In the genomic region with DNA sequence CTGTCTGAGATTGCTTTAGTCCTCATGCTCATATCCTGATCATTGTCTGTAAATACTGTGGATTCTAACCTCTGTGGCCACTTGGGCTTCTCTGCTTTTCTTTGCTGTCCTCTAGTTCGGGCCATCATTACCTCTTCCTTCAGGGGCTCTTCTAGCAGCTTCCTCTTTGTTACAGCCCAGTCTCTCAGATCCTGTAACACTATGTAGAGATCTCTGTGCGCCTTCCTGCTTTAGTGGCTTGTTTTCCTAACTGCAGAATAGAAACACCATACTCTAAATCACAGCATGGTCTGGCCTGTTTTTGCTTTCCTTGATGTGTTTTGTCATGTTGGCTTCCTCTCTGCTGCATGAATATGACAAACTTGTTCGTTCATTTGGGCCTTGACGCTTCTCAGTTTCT, we compare ENCODE assay signal across 19 mouse cellular contexts. TPM values are rescaled to one million over a fixed set of nuclear protein-coding genes. Genes with fewer than 3 reads are reported as not detected.
DNase-seq lines count a peak whose midpoint lies in the region; ATAC-seq and TF ChIP-seq lines count a peak whose summit lies in the region.
"Had no signal": no experiment of that assay in that cellular context is flagged by ENCODE, and none has a peak within 500 bp of the region (broad histone marks: within the 10 kb centered on the region; RNA-seq: fewer than 3 reads in every experiment).

No protein-coding gene starts in this region.

- H3K27me3 ChIP-seq in heart, embryonic 15.5 days = no peaks in the 10 kb centered on the region
- no peaks in the 10 kb centered on the region for H3K27me3 ChIP-seq in midbrain, embryonic 11.5 days (ENCODE audit: control insufficient read depth, insufficient read depth, low read length)
- H3K27me3 ChIP-seq in midbrain, embryonic 15.5 days (replicated peaks) = no peaks in the 10 kb centered on the region
- H3K27me3 ChIP-seq in stomach, postnatal 0 days (ENCODE audit: control insufficient read depth, insufficient read depth, low read length) = no peaks in the 10 kb centered on the region
- H3K27me3 ChIP-seq: forebrain, embryonic 13.5 days; intestine, embryonic 15.5 days; liver, embryonic 13.5 days; neural tube, embryonic 12.5 days had no signal

- no peak overlapping the region for H3K9ac ChIP-seq in heart, embryonic 15.5 days
- H3K9ac ChIP-seq in midbrain, embryonic 11.5 days (ENCODE audit: low read length) = no peak overlapping the region
- no peak overlapping the region for H3K9ac ChIP-seq in midbrain, embryonic 15.5 days
- H3K9ac ChIP-seq in stomach, postnatal 0 days (ENCODE audit: low read length) = no peak overlapping the region
- H3K9ac ChIP-seq: forebrain, embryonic 13.5 days; intestine, embryonic 15.5 days; liver, embryonic 13.5 days; neural tube, embryonic 12.5 days had no signal

- intact Hi-C loops in heart, postnatal 10 days (cut with DNase I) = no loop called here
- intact Hi-C loops in left cerebral cortex, adult 2 months (cut with DNase I) = no loop called here

- H3K4me2 ChIP-seq in heart, embryonic 15.5 days = no peak overlapping the region
- no peak overlapping the region for H3K4me2 ChIP-seq in midbrain, embryonic 11.5 days
- H3K4me2 ChIP-seq in midbrain, embryonic 15.5 days = no peak overlapping the region
- no peak overlapping the region for H3K4me2 ChIP-seq in stomach, postnatal 0 days (replicated peaks; ENCODE audit: low read depth)
- H3K4me2 ChIP-seq: forebrain, embryonic 13.5 days; intestine, embryonic 15.5 days; liver, embryonic 13.5 days; neural tube, embryonic 12.5 days had no signal

- no peak for DNase-seq in heart, postnatal 10 days
- DNase-seq in midbrain, embryonic 11.5 days (ENCODE audit: low spot score, missing footprints) = peak; percentile 74
- DNase-seq in stomach, postnatal 0 days (ENCODE audit: low spot score) = no peak
- DNase-seq in cerebellum, postnatal 25 days = no peak
- no peak for DNase-seq in left cerebral cortex, adult 2 months (ENCODE audit: extremely low spot score in 1 of 2, low spot score in 2 of 2)
- DNase-seq: adrenal gland, adult 2 months; cerebellum, adult 9-10 months; gastrocnemius, postnatal 10 days; kidney, postnatal 4 days; liver, embryonic 13.5 days; midbrain, embryonic 14.5 days; right cerebral cortex, postnatal 4 days; thymus, postnatal 14 days had no signal

- H3K36me3 ChIP-seq in heart, embryonic 15.5 days = no peaks in the 10 kb centered on the region
- no peaks in the 10 kb centered on the region for H3K36me3 ChIP-seq in midbrain, embryonic 11.5 days (ENCODE audit: control insufficient read depth, insufficient read depth, low read length)
- H3K36me3 ChIP-seq in midbrain, embryonic 15.5 days (replicated peaks) = no peaks in the 10 kb centered on the region
- H3K36me3 ChIP-seq in stomach, postnatal 0 days (ENCODE audit: control insufficient read depth, insufficient read depth, low read length) = no peaks in the 10 kb centered on the region
- H3K36me3 ChIP-seq: intestine, embryonic 15.5 days; liver, embryonic 13.5 days; neural tube, embryonic 12.5 days had no signal

- WGBS in heart, embryonic 15.5 days = 45% methylated on average over 4 of the region's 4 CpGs
- 80% methylated on average over 4 of the region's 4 CpGs for WGBS in midbrain, embryonic 11.5 days
- WGBS in midbrain, embryonic 15.5 days = 85% methylated on average over 4 of the region's 4 CpGs
- 47% methylated on average over 4 of the region's 4 CpGs for WGBS in stomach, postnatal 0 days

- H3K27ac ChIP-seq in heart, embryonic 15.5 days = peak overlapping the region; percentile 55
- H3K27ac ChIP-seq in midbrain, embryonic 11.5 days (ENCODE audit: low read depth, low read length) = no peak overlapping the region
- H3K27ac ChIP-seq in midbrain, embryonic 15.5 days = no peak overlapping the region
- H3K27ac ChIP-seq in stomach, postnatal 0 days (replicated peaks) = peak overlapping the region; percentile 58; the same call in 1 of the 2 replicates
- H3K27ac ChIP-seq in left cerebral cortex, adult 2 months = no peak overlapping the region
- H3K27ac ChIP-seq: forebrain, embryonic 13.5 days; intestine, embryonic 15.5 days; liver, embryonic 13.5 days; neural tube, embryonic 12.5 days had no signal

- no peak for TF ChIP-seq CTCF in stomach, postnatal 0 days (IDR thresholded peaks at IDR 0.05; ENCODE audit: low read depth)
- no peak for TF ChIP-seq CTCF in left cerebral cortex, adult 2 months (IDR thresholded peaks at IDR 0.05)

- H3K4me1 ChIP-seq in heart, embryonic 15.5 days (replicated peaks) = 0 out of 2 replicates have a peak, but pooled peaks cover 5% of the 10 kb centered on the region
- no peaks in the 10 kb centered on the region for H3K4me1 ChIP-seq in midbrain, embryonic 11.5 days (ENCODE audit: control insufficient read depth, insufficient read depth, low read length)
- no peaks in the 10 kb centered on the region for H3K4me1 ChIP-seq in midbrain, embryonic 15.5 days
- H3K4me1 ChIP-seq in stomach, postnatal 0 days (replicated peaks; ENCODE audit: control insufficient read depth, insufficient read depth) = no peaks in the 10 kb centered on the region
- H3K4me1 ChIP-seq: neural tube, embryonic 12.5 days had no signal

- no peaks in the 10 kb centered on the region for H3K9me3 ChIP-seq in heart, embryonic 15.5 days (replicated peaks)
- H3K9me3 ChIP-seq in midbrain, embryonic 11.5 days (ENCODE audit: control insufficient read depth, low read length) = no peaks in the 10 kb centered on the region
- no peaks in the 10 kb centered on the region for H3K9me3 ChIP-seq in midbrain, embryonic 15.5 days
- no peaks in the 10 kb centered on the region for H3K9me3 ChIP-seq in stomach, postnatal 0 days (ENCODE audit: control insufficient read depth, low read length)
- H3K9me3 ChIP-seq: forebrain, embryonic 13.5 days; intestine, embryonic 15.5 days; liver, embryonic 13.5 days; neural tube, embryonic 12.5 days had no signal

- no peak for TF ChIP-seq EP300 in stomach, postnatal 0 days (optimal IDR thresholded peaks at IDR 0.05)

- no peak for ATAC-seq in heart, embryonic 15.5 days (replicated peaks; ENCODE audit: insufficient number of reproducible peaks, insufficient read depth, low FRiP score, low read depth)
- ATAC-seq in midbrain, embryonic 11.5 days (ENCODE audit: low FRiP score) = no peak
- ATAC-seq in midbrain, embryonic 15.5 days (replicated peaks) = no peak
- ATAC-seq in hematopoietic stem cell, adult 5-6 weeks (replicated peaks in 1 of 2; ENCODE audit: insufficient read depth in 1 of 2, low FRiP score in 2 of 2, low TSS enrichment in 1 of 2, low read depth in 1 of 2, poor library complexity in 2 of 2, severe bottlenecking in 2 of 2) = peak; percentile 64 to 78; a peak in 3 of 4 replicates
- ATAC-seq in stomach, postnatal 0 days (ENCODE audit: low FRiP score, low TSS enrichment) = no peak
- ATAC-seq: forebrain, embryonic 13.5 days; intestine, embryonic 15.5 days had no signal

- H3K4me3 ChIP-seq in heart, embryonic 15.5 days = no peak overlapping the region
- no peak overlapping the region for H3K4me3 ChIP-seq in midbrain, embryonic 11.5 days (ENCODE audit: low read depth, low read length)
- no peak overlapping the region for H3K4me3 ChIP-seq in midbrain, embryonic 15.5 days
- H3K4me3 ChIP-seq in stomach, postnatal 0 days (ENCODE audit: low read depth, low read length) = no peak overlapping the region
- no peak overlapping the region for H3K4me3 ChIP-seq in left cerebral cortex, adult 2 months
- H3K4me3 ChIP-seq: forebrain, embryonic 13.5 days; intestine, embryonic 15.5 days; liver, embryonic 13.5 days; neural tube, embryonic 12.5 days had no signal

RNA-seq across cellular contexts. Expression of gene Stim2, which starts 21.2 kb away (rescaled TPM):
- 11.3 and 16.9 TPM in 2 replicates for polyA plus RNA-seq in heart, embryonic 15.5 days (2015; fragmentation: Nextera tagmentation; extraction: Ambion mirVana)
- total RNA-seq in heart, postnatal 10 days (2021) = 10 to 100 TPM; 24.8 to 27.2 TPM
- polyA plus RNA-seq in midbrain, embryonic 11.5 days (2014; fragmentation: Nextera tagmentation; extraction: Ambion mirVana) = 23.1 and 24.0 TPM in 2 replicates
- polyA plus RNA-seq in midbrain, embryonic 15.5 days (2015; fragmentation: Nextera tagmentation; extraction: Ambion mirVana) = 27.2 and 27.6 TPM in 2 replicates
- 24.3 and 24.5 TPM in 2 replicates for total RNA-seq in hematopoietic stem cell, adult 5-6 weeks (2017)
- 14.0 TPM in 2 replicates for polyA plus RNA-seq in stomach, postnatal 0 days (2015; fragmentation: Nextera tagmentation; extraction: Ambion mirVana)
- 10 to 100 TPM; 75.6 to 92.2 TPM for total RNA-seq in left cerebral cortex, adult 2 months (2021)

Comparison
In these comparisons a context has a peak if more than half of its experiments do, and no peak if none do; other contexts are left out.
1. ATAC-seq: peak in hematopoietic stem cell, adult 5-6 weeks (2 of 2); none in heart, embryonic 15.5 days (single experiment), midbrain, embryonic 11.5 days (single experiment), midbrain, embryonic 15.5 days (single experiment) and stomach, postnatal 0 days (single experiment).
2. H3K27ac ChIP-seq: peak in heart, embryonic 15.5 days (single experiment) and stomach, postnatal 0 days (single experiment); none in midbrain, embryonic 11.5 days (single experiment), midbrain, embryonic 15.5 days (single experiment) and left cerebral cortex, adult 2 months (single experiment).